8 mouse cellular contexts compared by ENCODE assay signal in genomic region chr1:135132473-135132872, GRCm38 (mm10). TPM values are rescaled to one million over a fixed set of nuclear protein-coding genes. Genes with fewer than 3 reads are reported as not detected.
DNase-seq lines count a peak whose midpoint lies in the region; ATAC-seq lines count a peak whose summit lies in the region.

Ptpn7 (plus strand) TSS chr1:135132700.

- intact Hi-C loops in left cerebral cortex, postnatal 4 days (cut with DNase I) = no loop called here

- peaks cover 8% of the 10 kb centered on the region for H3K4me1 ChIP-seq in heart, embryonic 16.5 days (ENCODE audit: control insufficient read depth, insufficient read depth, low read length)
- peaks cover 51% of the 10 kb centered on the region for H3K4me1 ChIP-seq in limb, embryonic 15.5 days

- peaks cover 19% of the 10 kb centered on the region for H3K27me3 ChIP-seq in heart, embryonic 16.5 days (ENCODE audit: control insufficient read depth, insufficient read depth, low read length)
- 0 out of 2 replicates have a peak, but pooled peaks cover 6% of the 10 kb centered on the region for H3K27me3 ChIP-seq in limb, embryonic 15.5 days

- ATAC-seq in heart, embryonic 16.5 days (replicated peaks; ENCODE audit: extremely low read depth, insufficient read depth, low FRiP score) = peak; percentile 26; the same call in 1 of the 2 replicates
- ATAC-seq in limb, embryonic 15.5 days (ENCODE audit: insufficient number of reproducible peaks, low FRiP score, low TSS enrichment, low read depth) = no peak

- H3K27ac ChIP-seq in heart, embryonic 16.5 days (ENCODE audit: low read length) = peak within 1 kb of the TSS; percentile 74
- H3K27ac ChIP-seq in limb, embryonic 15.5 days = peak within 1 kb of the TSS; percentile 17; the same call in 1 of the 2 replicates

- no peaks in the 10 kb centered on the region for H3K9me3 ChIP-seq in heart, embryonic 16.5 days (replicated peaks; ENCODE audit: control insufficient read depth, low read length)
- H3K9me3 ChIP-seq in limb, embryonic 15.5 days = no peaks in the 10 kb centered on the region

- no peaks in the 10 kb centered on the region for H3K36me3 ChIP-seq in heart, embryonic 16.5 days (ENCODE audit: control insufficient read depth, insufficient read depth)
- no peaks in the 10 kb centered on the region for H3K36me3 ChIP-seq in limb, embryonic 15.5 days

- 16% methylated on average over 10 of the region's 10 CpGs for WGBS in heart, embryonic 16.5 days
- WGBS in limb, embryonic 15.5 days = 50% methylated on average over 10 of the region's 10 CpGs

- H3K9ac ChIP-seq in heart, embryonic 16.5 days (ENCODE audit: low read length) = peak within 1 kb of the TSS; percentile 45; the same call in 1 of the 2 replicates
- H3K9ac ChIP-seq in limb, embryonic 15.5 days = no peak within 1 kb of the TSS

- peak within 1 kb of the TSS; percentile 42 for H3K4me2 ChIP-seq in heart, embryonic 16.5 days (ENCODE audit: low read depth, low read length)
- H3K4me2 ChIP-seq in limb, embryonic 15.5 days = no peak within 1 kb of the TSS

- DNase-seq in left cerebral cortex, postnatal 4 days = peak; percentile 83
- DNase-seq in left cerebral cortex, adult 11 months (ENCODE audit: low spot score) = no peak
- DNase-seq in NIH3T3 (ENCODE audit: low read depth) = peak; percentile 63
- DNase-seq in cerebellum, postnatal 10 days = peak; percentile 83
- DNase-seq in naive thymus-derived CD4-positive, alpha-beta T cell, adult 2 months (ENCODE audit: low read depth) = peak; percentile 93
- peak; percentile 98 for DNase-seq in thymus, postnatal 25 days

- H3K4me3 ChIP-seq in heart, embryonic 16.5 days (ENCODE audit: low read length) = peak within 1 kb of the TSS; percentile 28
- no peak within 1 kb of the TSS for H3K4me3 ChIP-seq in limb, embryonic 15.5 days

RNA-seq across cellular contexts. Expression of gene Ptpn7, which starts in this region (rescaled TPM):
- total RNA-seq in left cerebral cortex, postnatal 4 days (2021) = under 1 TPM; 0.10 to 0.24 TPM
- 7.3 and 20.5 TPM in 2 replicates for polyA plus RNA-seq in heart, embryonic 16.5 days (2015; fragmentation: Nextera tagmentation; extraction: Ambion mirVana)
- 4.3 and 4.5 TPM in 2 replicates for polyA plus RNA-seq in limb, embryonic 15.5 days (2015; fragmentation: Nextera tagmentation; extraction: Ambion mirVana)

Comparison
In these comparisons a context has a peak if more than half of its experiments do, and no peak if none do; other contexts are left out.
1. Peak in DNase-seq in left cerebral cortex, postnatal 4 days; RNA of the gene not detected or under 1 TPM.